Mouse (Mus musculus) cerebellum, postnatal 10 days (tissue): ENCODE data around the gene Fsd2.

Experiments used
- DNase-seq, 2 experiments: peaks; one replicate each; pipeline ENCODE4 v3.0.0; 2021; ENCODE audit warnings: mixed read lengths in 2 of 2

Fsd2 gene

GRCm38 (mm10) chr7:81571941-81572441 lies 5.2 kb upstream of the Fsd2 start:
- no peak for DNase-seq

- DNase-seq, result peak; percentile 94 to 96
Observed at GRCm38 (mm10) chr7:81571108-81571940, 4.6 kb upstream of the Fsd2 start, which contains the start of gene Whamm. TSS of gene Whamm (plus strand) at chr7:81571266.

- no peak for DNase-seq
Observed at GRCm38 (mm10) chr7:81570752-81571107, 4.0 kb upstream of the Fsd2 start.

- DNase-seq, result no peak
Observed at GRCm38 (mm10) chr7:81570271-81570670, 3.5 kb upstream of the Fsd2 start.

GRCm38 (mm10) chr7:81569851-81570250 lies 3.1 kb upstream of the Fsd2 start:
- DNase-seq, result no peak

GRCm38 (mm10) chr7:81567396-81567795 lies 652 bp upstream of the Fsd2 start:
- no peak for DNase-seq

- no peak for DNase-seq
Observed at GRCm38 (mm10) chr7:81566332-81566731, 412 bp downstream of the Fsd2 start.

- DNase-seq, result peak; percentile 77 to 79
Observed at GRCm38 (mm10) chr7:81565381-81566055, 1.2 kb downstream of the Fsd2 start.

GRCm38 (mm10) chr7:81564766-81565165 lies 2.0 kb downstream of the Fsd2 start:
- DNase-seq, result no peak

- DNase-seq, result no peak
Observed at GRCm38 (mm10) chr7:81563506-81564015, 3.2 kb downstream of the Fsd2 start.

- DNase-seq, result no peak
Observed at GRCm38 (mm10) chr7:81561211-81561610, 5.5 kb downstream of the Fsd2 start.

GRCm38 (mm10) chr7:81560101-81561049 lies 6.4 kb downstream of the Fsd2 start:
- DNase-seq, result no peak

GRCm38 (mm10) chr7:81559231-81559980 lies 7.3 kb downstream of the Fsd2 start:
- DNase-seq, result no peak

- DNase-seq, result no peak
Observed at GRCm38 (mm10) chr7:81557985-81558360, 8.8 kb downstream of the Fsd2 start.

GRCm38 (mm10) chr7:81557252-81557984 lies 9.3 kb downstream of the Fsd2 start:
- DNase-seq, result no peak

- no peak for DNase-seq
Observed at GRCm38 (mm10) chr7:81556839-81557238, 9.9 kb downstream of the Fsd2 start.

- DNase-seq, result peak; percentile 73 to 79
Observed at GRCm38 (mm10) chr7:81554369-81554768, 12.4 kb downstream of the Fsd2 start.

- DNase-seq, result no peak
Observed at GRCm38 (mm10) chr7:81553589-81553988, 13.2 kb downstream of the Fsd2 start.

- no peak for DNase-seq
Observed at GRCm38 (mm10) chr7:81548864-81549263, 17.9 kb downstream of the Fsd2 start.

GRCm38 (mm10) chr7:81542934-81543333 lies 23.8 kb downstream of the Fsd2 start:
- no peak for DNase-seq

- peak; percentile 89 to 93 for DNase-seq
Observed at GRCm38 (mm10) chr7:81541924-81542524, 24.7 kb downstream of the Fsd2 start.
